12 mouse cellular contexts compared by ENCODE assay signal in genomic region chr11:24184932-24185331, GRCm38 (mm10).
DNase-seq lines count a peak whose midpoint lies in the region; ATAC-seq and TF ChIP-seq lines count a peak whose summit lies in the region.
"Had no signal": no experiment of that assay in that cellular context is flagged by ENCODE, and none has a peak within 500 bp of the region (broad histone marks: within the 10 kb centered on the region; RNA-seq: fewer than 3 reads in every experiment).

No protein-coding gene starts in this region.

- no peak overlapping the region for H3K4me3 ChIP-seq in kidney, adult 2 months (ENCODE audit: insufficient read depth, low read depth, low read length)
- H3K4me3 ChIP-seq in kidney, embryonic 15.5 days (replicated peaks), result no peak overlapping the region
- H3K4me3 ChIP-seq: erythroblast, embryonic 14.5 days; midbrain, embryonic 12.5 days had no signal

- 64% methylated on average over 5 of the region's 5 CpGs for WGBS in kidney, adult 2 months
- 54% methylated on average over 5 of the region's 5 CpGs for WGBS in kidney, embryonic 15.5 days

- DNase-seq in kidney, adult 2 months, result peak; percentile 15
- DNase-seq in kidney, postnatal 4 days, result no peak
- no peak for DNase-seq in brain, embryonic 14.5 days (ENCODE audit: low read depth)
- peak; percentile 56 for DNase-seq in lung, postnatal 36 days
- peak; percentile 27 to 33 for DNase-seq in spleen, postnatal 14 days (ENCODE audit: low spot score in 2 of 2)
- DNase-seq in kidney, postnatal 10 days, result no peak
- DNase-seq: adrenal gland, adult 2 months; cerebellum, adult 8-10 months; kidney, adult 9 months had no signal

- ATAC-seq in kidney, embryonic 15.5 days (replicated peaks; ENCODE audit: low FRiP score), result no peak

- H3K27ac ChIP-seq in kidney, adult 2 months (ENCODE audit: insufficient read depth, low read depth, low read length), result no peak overlapping the region
- no peak overlapping the region for H3K27ac ChIP-seq in kidney, embryonic 15.5 days
- H3K27ac ChIP-seq: midbrain, embryonic 12.5 days had no signal

- H3K4me2 ChIP-seq in kidney, embryonic 15.5 days, result no peak overlapping the region
- H3K4me2 ChIP-seq: midbrain, embryonic 12.5 days had no signal

- H3K9me3 ChIP-seq in kidney, embryonic 15.5 days (replicated peaks), result no peaks in the 10 kb centered on the region
- H3K9me3 ChIP-seq: midbrain, embryonic 12.5 days had no signal

- no peaks in the 10 kb centered on the region for H3K27me3 ChIP-seq in kidney, adult 2 months (replicated peaks; ENCODE audit: control insufficient read depth, insufficient read depth, low read length)
- peaks cover 35% of the 10 kb centered on the region for H3K27me3 ChIP-seq in kidney, embryonic 15.5 days
- H3K27me3 ChIP-seq: midbrain, embryonic 12.5 days had no signal

- no peak for TF ChIP-seq CTCF in kidney, adult 2 months (conservative IDR thresholded peaks at IDR 0.05; ENCODE audit: insufficient read depth, insufficient read length, low read depth, low read length)
- peak; percentile 25; the same call in 1 of the 2 replicates for TF ChIP-seq CTCF in brain, embryonic 14.5 days (IDR thresholded peaks at IDR 0.05; ENCODE audit: borderline replicate concordance, extremely low read depth, insufficient read depth, insufficient read length)

- H3K9ac ChIP-seq in kidney, embryonic 15.5 days, result no peak overlapping the region
- H3K9ac ChIP-seq: midbrain, embryonic 12.5 days had no signal

- H3K36me3 ChIP-seq in kidney, adult 2 months (ENCODE audit: control insufficient read depth, insufficient read depth, low read length), result no peaks in the 10 kb centered on the region
- no peaks in the 10 kb centered on the region for H3K36me3 ChIP-seq in kidney, embryonic 15.5 days
- H3K36me3 ChIP-seq: midbrain, embryonic 12.5 days had no signal

- H3K4me1 ChIP-seq in kidney, adult 2 months (ENCODE audit: control insufficient read depth, insufficient read depth, low read length), result no peaks in the 10 kb centered on the region
- H3K4me1 ChIP-seq in kidney, embryonic 15.5 days, result peaks cover 3% of the 10 kb centered on the region; the same call in 1 of the 2 replicates

- TF ChIP-seq POLR2A in kidney, adult 2 months (IDR thresholded peaks at IDR 0.05; ENCODE audit: low read depth, low read length), result no peak
- no peak for TF ChIP-seq POLR2A in brain, embryonic 14.5 days (IDR thresholded peaks at IDR 0.05; ENCODE audit: borderline replicate concordance, extremely low read depth, insufficient read depth, insufficient read length, poor library complexity, severe bottlenecking)

Comparison
In these comparisons a context has a peak if more than half of its experiments do, and no peak if none do; other contexts are left out.
1. DNase-seq: peak in kidney, adult 2 months (single experiment), lung, postnatal 36 days (single experiment) and spleen, postnatal 14 days (2 of 2); none in kidney, postnatal 4 days (0 of 2), brain, embryonic 14.5 days (single experiment) and kidney, postnatal 10 days (single experiment).